Mouse (Mus musculus): ENCODE data around the gene Fnip1.

DNA sequence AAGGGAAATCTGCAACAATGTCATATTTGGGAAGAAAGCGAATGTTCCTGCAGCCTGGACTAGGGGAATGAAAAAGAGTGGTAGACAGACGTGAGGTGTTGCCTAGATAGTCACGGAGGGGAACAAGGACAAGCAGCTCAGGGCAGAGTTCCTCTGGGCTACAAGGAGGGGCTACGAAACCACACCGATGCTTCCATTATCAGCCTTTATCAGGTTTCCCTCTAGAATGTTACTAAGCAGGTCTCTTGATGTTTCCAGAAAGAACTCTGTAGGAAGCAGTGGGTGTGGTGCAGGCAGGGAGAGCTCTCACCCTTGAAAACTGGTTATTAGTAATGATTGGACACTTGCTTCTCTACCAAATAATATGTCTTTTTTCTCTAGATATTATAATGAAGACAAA, 11.7 kb upstream of the Fnip1 start:
- TF ChIP-seq POLR2A (IDR thresholded peaks at IDR 0.05; ENCODE audit: control insufficient read depth, extremely low read depth, insufficient read depth, low read length, poor library complexity) = no peak
- TF ChIP-seq CTCF (IDR thresholded peaks at IDR 0.05; ENCODE audit: borderline replicate concordance, control insufficient read depth, extremely low read depth, insufficient read depth, low read length, poor library complexity) = no peak

All from thymus, adult 2 months (tissue).